Mouse (Mus musculus): ENCODE measurements around the gene Egfr. TPM values are rescaled to one million over a fixed set of nuclear protein-coding genes. Genes with fewer than 3 reads are reported as not detected.

The Egfr gene
- total RNA-seq (2023) = 0.18 TPM in 1 of 4 replicates, not detected in the others

GRCm38 (mm10) chr11:16752007-16752348 is at the start of gene Egfr:
Egfr (plus strand) TSS chr11:16752203.

DNA sequence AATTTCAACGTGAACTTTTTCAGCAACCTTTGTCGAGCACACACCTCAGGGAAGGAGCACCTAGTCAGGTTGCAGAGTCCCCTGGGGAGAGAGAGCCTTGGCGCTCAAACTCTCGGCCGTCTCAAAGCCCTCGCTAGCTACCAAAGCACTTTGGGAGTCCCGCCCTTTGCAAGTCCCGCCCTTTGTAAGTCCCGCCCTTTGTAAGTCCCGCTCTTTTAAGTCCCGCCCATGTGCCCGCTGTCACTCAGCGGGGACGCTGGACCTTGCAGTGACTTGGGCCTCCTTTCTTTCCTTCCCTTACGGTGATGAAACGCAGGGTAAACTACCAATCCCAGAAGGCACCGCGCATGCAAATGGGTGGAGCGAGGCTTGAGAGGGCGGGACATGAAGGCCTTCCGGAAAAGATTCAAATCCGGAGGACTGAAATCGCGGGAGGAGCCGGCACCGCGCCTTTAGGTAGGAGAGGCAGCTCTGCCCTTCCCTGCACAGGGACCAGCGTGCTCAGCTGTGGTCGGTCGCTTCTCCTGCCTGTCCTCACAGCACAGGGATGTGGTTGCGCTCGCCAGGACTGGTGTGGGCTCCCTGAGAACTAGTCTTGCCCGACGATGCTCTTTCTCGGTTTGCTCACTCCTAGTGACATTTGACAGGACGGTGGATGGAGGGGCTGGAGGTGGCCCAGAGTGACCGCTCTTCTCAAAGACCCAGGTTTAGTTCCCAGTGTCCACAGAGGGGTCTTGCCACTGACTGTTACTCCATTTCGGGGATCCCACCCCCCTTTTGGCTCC is 199.2 kb downstream of the Egfr start, which contains the start of gene Fbxo48:
Gene Fbxo48, plus strand, starts transcription at position 400 of the 785 bp plus-strand sequence.

Other genes with a start within 250 kb of the Egfr start
- 20.1 to 30.4 TPM (median 23.6 TPM) in 4 replicates for gene Sec61g, start 243.7 kb upstream of the Egfr start, total RNA-seq (2023)
- 1.9 to 2.9 TPM (median 2.2 TPM) in 4 replicates for gene Fbxo48, start 199.2 kb downstream of the Egfr start, total RNA-seq (2023)

Measured in B cell, adult 62 days (primary cell).